Mouse (Mus musculus) splenic B cell, adult 2 months (primary cell): ENCODE results near the gene 3110082I17Rik.
A peak's percentile ranks its signal among the peaks of the same experiment; 100 is the strongest.

Experiments
- DNase-seq: peaks from one replicate; pipeline ENCODE4 v3.0.0-alpha.2; 2011; ENCODE audit warnings: low read depth, low spot score
- H3K27me3 ChIP-seq: 2 replicates; pipeline ENCODE4 v1.6.1; 2012; ENCODE audit warnings: mild to moderate bottlenecking, low read length, moderate library complexity, mixed read lengths; ENCODE audit not compliant: control insufficient read depth, poor library complexity, insufficient read depth, severe bottlenecking
- H3K36me3 ChIP-seq: 2 replicates; pipeline ENCODE4 v1.6.1; 2012; ENCODE audit warnings: mild to moderate bottlenecking, low read length, moderate library complexity, mixed read lengths; ENCODE audit not compliant: control insufficient read depth, poor library complexity, insufficient read depth, severe bottlenecking

Gene 3110082I17Rik

GRCm38 (mm10) chr5:139324045-139324491 is 136.3 kb downstream of the 3110082I17Rik start:
- no peak for DNase-seq
- Histone ChIP-seq H3K27me3 (no peaks in the 10 kb centered on the region), H3K36me3 (no peaks in the 10 kb centered on the region)

GRCm38 (mm10) chr5:139323260-139323924 is 136.9 kb downstream of the 3110082I17Rik start:
- Histone ChIP-seq H3K36me3 (no peaks in the 10 kb centered on the region), H3K27me3 (no peaks in the 10 kb centered on the region)
- no peak for DNase-seq

DNA sequence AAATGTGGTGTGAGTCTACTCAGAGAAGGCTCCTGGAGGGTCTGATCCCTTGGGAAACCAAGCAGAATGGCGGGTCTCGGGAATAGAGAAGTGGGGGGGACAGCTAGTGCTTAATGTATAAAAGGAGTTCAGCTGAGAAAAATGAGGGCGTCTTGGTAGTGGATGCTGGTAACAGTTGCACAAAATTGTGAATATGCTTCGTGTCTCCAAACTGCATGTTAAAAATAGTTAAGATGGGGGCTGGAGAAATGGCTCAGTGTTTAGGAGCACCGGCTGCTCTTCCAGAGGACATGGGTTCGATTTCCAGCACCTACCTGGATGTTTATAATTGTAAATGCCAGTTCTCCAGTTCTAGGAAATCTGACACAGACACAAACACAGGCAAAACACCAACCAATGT is 139.0 kb downstream of the 3110082I17Rik start:
- Histone ChIP-seq H3K27me3 (no peaks in the 10 kb centered on the region), H3K36me3 (no peaks in the 10 kb centered on the region)
- DNase-seq, result no peak

DNA sequence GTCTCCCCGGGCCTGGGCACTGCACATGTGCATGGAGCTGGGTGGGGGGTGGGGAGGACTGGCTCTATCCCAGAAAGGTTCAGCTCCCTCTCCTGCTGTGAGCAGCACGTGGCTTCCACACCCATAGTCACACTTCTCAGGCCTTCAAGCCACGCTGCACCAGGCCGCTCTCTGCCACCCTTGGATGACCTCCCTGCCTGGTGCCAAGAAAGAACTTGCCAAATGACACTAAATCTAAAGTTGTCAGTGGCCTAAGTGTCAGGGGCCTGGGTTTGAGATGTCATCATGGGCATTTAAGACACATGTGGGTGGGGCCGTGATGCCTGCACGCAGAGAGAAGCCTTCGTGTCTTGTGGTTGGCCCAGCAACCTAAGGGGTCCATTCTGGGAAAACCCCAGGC is 139.9 kb downstream of the 3110082I17Rik start:
- no peaks in the 10 kb centered on the region for H3K36me3 ChIP-seq
- no peak for DNase-seq
- no peaks in the 10 kb centered on the region for H3K27me3 ChIP-seq

DNA sequence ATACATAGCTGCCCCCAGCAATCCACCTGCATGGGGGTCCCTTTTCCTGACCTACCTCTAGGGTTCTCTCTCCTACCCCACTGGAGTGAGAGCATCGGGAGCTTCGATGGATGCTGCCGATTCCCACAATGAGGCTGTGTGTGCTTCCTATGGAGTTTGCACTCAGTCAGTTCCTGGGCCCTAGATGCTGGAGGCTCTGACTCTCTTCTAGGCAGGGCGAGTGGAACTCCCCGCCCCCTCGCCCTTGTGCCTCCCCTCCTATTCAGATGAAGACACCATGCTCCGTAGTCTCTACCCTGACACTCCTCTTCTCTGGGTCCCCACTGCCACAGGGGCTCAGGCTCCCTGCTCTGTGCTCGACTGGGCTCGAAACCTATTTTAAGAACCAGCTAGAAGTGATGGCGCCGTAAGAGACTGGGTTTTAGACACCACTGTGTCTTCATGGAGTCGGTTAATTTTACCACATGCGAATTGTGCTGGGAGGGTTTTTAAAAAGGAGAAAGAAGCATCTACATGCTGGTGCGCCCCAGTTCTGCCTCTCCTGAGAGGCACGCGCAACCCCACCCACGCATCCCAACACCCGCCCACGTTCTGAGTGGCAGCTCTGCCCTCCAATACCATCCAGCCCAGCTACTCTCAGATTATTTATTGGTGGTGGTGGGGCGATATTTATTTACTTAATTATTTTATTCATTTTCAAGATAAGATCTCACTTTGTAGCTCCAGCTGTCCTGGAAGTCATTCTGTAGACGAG is 142.4 kb downstream of the 3110082I17Rik start:
- H3K36me3 ChIP-seq, result no peaks in the 10 kb centered on the region
- no peaks in the 10 kb centered on the region for H3K27me3 ChIP-seq
- no peak for DNase-seq

DNA sequence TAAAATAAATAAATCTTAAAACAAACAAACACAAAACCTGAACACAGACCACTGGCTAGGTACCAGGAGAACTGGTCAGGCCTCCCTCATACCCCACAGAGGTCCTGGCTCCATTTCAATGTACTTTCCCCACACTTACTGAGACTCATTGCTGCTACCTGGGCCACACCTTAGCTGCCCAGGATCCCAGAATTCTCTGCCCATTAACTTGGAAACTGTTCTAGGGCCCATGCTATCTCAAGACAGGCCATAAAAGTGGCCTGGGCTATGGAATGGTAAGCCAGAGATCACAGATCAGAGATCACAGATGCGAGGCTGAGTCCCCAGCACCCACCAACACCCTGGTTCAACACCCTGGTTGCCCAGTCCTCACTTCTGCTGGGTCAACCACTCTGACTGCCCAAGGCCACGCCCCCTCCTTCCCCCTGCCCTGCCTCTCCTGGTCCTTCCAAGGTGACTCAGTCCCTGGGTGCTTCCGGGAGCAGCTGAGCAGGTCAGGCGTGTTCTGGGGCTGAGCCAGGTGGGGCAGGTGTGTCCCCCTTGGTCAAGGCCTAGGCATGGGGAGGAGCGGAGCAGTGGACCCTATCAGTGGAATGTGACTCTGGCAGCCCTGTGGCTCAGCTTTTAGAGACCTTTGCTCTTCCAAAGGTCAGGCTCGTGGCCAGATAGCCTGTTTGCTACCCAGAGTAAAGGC is 143.2 kb downstream of the 3110082I17Rik start:
- no peak for DNase-seq
- Histone ChIP-seq H3K36me3 (no peaks in the 10 kb centered on the region), H3K27me3 (no peaks in the 10 kb centered on the region)

DNA sequence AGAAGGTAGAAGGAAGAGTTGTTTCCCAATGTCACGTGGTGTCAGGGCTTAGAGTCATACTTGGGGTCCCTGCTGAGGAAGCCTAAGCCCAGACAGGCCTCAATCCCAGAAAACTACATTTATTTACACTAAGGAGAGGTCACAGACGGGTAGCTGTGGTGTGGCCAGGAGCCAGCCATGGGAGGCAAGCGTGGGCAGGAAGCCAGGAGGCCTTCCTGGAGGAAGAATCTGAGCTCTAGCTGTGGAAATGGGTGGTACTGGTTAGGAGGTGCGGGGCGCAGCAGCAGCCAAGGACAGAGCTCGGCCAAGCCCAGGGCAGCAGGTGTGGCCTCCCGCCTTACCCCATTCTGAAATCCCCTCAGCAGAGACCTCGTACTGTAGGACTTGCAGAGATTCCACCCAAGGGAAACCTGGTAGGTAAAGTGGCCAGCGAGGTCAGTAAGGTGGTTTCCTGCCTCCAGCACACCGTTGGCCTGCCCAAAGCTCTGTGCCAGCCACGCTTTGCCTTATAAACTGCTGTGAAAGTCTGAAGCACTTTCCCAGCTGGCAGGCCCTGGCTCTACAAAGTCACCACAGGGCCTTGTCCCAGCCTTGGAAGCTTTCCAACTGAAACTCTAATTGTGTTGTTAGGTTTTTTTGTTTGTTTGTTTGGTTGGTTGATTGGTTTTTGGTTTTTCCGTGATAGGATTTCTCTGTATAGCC is 145.2 kb downstream of the 3110082I17Rik start:
- no peaks in the 10 kb centered on the region for H3K27me3 ChIP-seq
- H3K36me3 ChIP-seq, result no peaks in the 10 kb centered on the region
- no peak for DNase-seq

- H3K36me3 ChIP-seq, result no peaks in the 10 kb centered on the region
- H3K27me3 ChIP-seq, result no peaks in the 10 kb centered on the region
- DNase-seq, result no peak
Observed at GRCm38 (mm10) chr5:139313536-139313935, 146.8 kb downstream of the 3110082I17Rik start.

GRCm38 (mm10) chr5:139311822-139312221 is 148.5 kb downstream of the 3110082I17Rik start:
- Histone ChIP-seq H3K36me3 (no peaks in the 10 kb centered on the region), H3K27me3 (no peaks in the 10 kb centered on the region)
- no peak for DNase-seq

DNA sequence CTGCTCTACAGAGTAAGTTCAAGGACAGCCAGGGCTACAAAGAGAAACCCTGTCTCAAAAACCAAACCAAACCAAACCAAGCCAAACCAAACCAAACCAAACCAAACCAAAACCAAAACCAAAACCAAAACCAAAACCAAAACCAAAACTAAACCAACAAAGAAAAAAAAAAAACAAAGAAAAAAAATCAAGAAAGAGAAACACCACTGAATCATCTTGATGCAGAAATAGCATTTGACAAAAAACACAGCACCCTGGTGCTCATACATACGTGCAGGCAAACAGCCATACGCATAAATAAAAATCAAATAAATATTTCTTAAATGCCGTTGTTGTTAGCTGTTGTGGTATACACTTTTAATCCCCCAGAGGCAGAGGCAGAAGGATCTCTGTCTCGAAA is 149.8 kb downstream of the 3110082I17Rik start:
- DNase-seq, result no peak
- Histone ChIP-seq H3K27me3 (no peaks in the 10 kb centered on the region), H3K36me3 (no peaks in the 10 kb centered on the region)

- H3K27me3 ChIP-seq, result no peaks in the 10 kb centered on the region
- DNase-seq, result peak; percentile 48
- H3K36me3 ChIP-seq, result no peaks in the 10 kb centered on the region
Observed at GRCm38 (mm10) chr5:139309946-139310345, 150.4 kb downstream of the 3110082I17Rik start.
